Mouse (Mus musculus): ENCODE results near the gene Pex5. TPM values are rescaled to one million over a fixed set of nuclear protein-coding genes. Genes with fewer than 3 reads are reported as not detected.
"Not testable (repeated sequence)": the region's sequence is repeated elsewhere in the genome, so short reads cannot be mapped to it uniquely, and the experiment has no call there.

Pex5 gene
- total RNA-seq, 2 experiments from 2014 or later = 19.8 to 25.2 TPM

GRCm38 (mm10) chr6:124446459-124446858 is 31.6 kb upstream of the Pex5 start:
- no peak overlapping the region for H3K4me3 ChIP-seq
- TF ChIP-seq CTCF (IDR thresholded peaks at IDR 0.05) = no peak
- intact Hi-C loops (cut with DNase I) = no loop called here
- DNase-seq = no peak
- no peak overlapping the region for H3K27ac ChIP-seq

- H3K27ac ChIP-seq = no peak overlapping the region
- intact Hi-C loops (cut with DNase I) = no loop called here
- H3K4me3 ChIP-seq = no peak overlapping the region
- TF ChIP-seq CTCF (IDR thresholded peaks at IDR 0.05) = no peak
- no peak for DNase-seq
Measured at GRCm38 (mm10) chr6:124446024-124446423, 31.2 kb upstream of the Pex5 start.

GRCm38 (mm10) chr6:124443338-124443737 is 28.5 kb upstream of the Pex5 start:
- TF ChIP-seq CTCF (IDR thresholded peaks at IDR 0.05) = no peak
- intact Hi-C loops (cut with DNase I) = no loop called here
- Histone ChIP-seq H3K4me3 (no peak overlapping the region), H3K27ac (no peak overlapping the region)
- no peak for DNase-seq

- TF ChIP-seq CTCF (IDR thresholded peaks at IDR 0.05) = no peak
- Histone ChIP-seq H3K27ac (no peak overlapping the region), H3K4me3 (no peak overlapping the region)
- DNase-seq = no peak
- intact Hi-C loops (cut with DNase I) = no loop called here
Measured at GRCm38 (mm10) chr6:124436245-124436644, 21.4 kb upstream of the Pex5 start.

DNA sequence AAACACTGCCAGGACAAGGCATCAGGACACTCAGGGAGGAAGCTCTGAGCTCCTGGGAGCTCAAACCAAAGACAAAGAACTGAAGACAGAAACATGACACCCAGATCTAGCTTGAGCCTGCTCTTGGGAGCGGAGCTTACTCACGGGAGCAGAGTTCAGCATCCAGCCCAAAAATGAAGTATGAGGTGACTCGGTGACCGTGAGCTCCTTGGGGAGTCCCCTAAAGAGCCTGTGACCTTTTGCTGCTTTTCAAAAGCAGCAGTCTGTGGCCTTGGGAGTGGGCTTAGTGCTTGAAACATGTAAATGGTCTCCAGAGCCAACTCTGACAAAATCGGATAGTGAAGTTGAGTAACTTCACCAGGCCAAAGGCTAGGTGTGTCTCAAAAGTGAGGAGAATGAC is 20.3 kb upstream of the Pex5 start:
- Histone ChIP-seq H3K4me3 (no peak overlapping the region), H3K27ac (no peak overlapping the region)
- TF ChIP-seq CTCF (IDR thresholded peaks at IDR 0.05) = no peak
- intact Hi-C loops (cut with DNase I) = no loop called here
- no peak for DNase-seq

DNA sequence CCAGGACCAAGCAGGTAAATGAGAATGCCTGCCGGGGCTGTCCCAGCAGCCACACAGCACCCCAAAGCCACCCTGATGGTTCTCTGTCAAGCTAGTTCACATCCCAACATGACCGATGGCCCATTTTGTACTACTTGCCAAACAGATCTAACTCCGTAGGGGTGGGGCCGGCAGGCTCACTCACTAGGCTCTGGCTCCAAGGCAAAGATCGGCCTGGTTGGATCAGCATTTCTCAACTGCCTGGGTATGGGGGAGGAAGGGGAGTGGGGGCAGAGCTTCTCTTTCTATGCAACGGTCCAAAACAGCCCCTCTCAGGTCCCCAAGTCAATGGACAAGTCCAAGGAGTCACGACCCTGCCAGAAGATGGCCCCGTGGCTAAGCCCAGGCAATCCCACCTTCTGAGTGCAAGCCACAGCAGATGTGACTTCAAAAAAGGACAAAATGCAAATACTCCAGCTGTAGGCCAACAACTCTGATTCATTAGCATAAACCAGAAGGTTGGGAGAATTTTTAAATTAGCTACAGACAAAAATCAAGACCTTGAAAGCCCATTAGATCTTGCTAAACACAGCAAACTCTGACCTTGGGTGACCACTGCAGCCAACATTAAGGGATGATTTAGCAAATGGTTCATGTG is 18.9 kb upstream of the Pex5 start:
- H3K27ac ChIP-seq = no peak overlapping the region
- no peak overlapping the region for H3K4me3 ChIP-seq
- TF ChIP-seq CTCF (IDR thresholded peaks at IDR 0.05) = no peak
- DNase-seq = no peak
- intact Hi-C loops (cut with DNase I) = no loop called here

DNA sequence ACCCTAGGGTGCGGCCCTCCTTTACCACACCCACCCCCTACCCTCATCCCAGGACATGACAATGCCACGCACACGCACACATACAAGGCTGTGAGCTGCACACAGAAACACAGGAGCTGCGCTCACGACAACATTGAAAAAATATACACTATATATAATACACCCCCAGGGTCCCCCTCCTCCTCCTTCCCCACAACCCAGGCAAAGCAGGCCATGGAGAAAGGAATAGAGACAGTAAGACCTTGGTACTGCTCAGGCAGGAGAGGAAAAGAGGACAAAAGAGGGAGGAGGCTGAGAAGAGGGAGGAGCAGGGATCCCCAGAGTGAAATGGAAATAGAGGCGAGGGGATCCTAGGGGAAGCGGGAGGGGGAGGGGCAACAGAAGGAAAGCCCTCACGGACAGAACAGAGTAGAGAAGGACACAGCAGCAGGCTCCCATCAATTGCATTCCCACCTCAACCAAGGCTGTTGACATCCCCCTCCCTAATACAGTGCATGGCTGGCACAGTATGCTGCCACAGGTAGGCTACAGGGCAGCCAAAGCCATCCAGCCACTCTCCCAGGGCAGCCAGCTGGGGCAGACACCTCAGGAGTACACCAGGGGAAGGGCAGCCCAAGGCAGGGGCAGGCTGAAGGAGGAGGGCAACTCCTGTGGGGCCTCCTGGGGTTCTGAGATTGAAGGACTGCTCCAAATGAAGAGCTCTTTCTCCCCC is 16.1 kb upstream of the Pex5 start:
- intact Hi-C loops (cut with DNase I) = no loop called here
- Histone ChIP-seq H3K27ac (no peak overlapping the region), H3K4me3 (no peak overlapping the region)
- no peak for DNase-seq
- no peak for TF ChIP-seq CTCF (IDR thresholded peaks at IDR 0.05)

- Histone ChIP-seq H3K27ac (no peak overlapping the region), H3K4me3 (no peak overlapping the region)
- no peak for TF ChIP-seq CTCF (IDR thresholded peaks at IDR 0.05)
- no peak for DNase-seq
- intact Hi-C loops (cut with DNase I) = no loop called here
Measured at GRCm38 (mm10) chr6:124430379-124430778, 15.5 kb upstream of the Pex5 start.

DNA sequence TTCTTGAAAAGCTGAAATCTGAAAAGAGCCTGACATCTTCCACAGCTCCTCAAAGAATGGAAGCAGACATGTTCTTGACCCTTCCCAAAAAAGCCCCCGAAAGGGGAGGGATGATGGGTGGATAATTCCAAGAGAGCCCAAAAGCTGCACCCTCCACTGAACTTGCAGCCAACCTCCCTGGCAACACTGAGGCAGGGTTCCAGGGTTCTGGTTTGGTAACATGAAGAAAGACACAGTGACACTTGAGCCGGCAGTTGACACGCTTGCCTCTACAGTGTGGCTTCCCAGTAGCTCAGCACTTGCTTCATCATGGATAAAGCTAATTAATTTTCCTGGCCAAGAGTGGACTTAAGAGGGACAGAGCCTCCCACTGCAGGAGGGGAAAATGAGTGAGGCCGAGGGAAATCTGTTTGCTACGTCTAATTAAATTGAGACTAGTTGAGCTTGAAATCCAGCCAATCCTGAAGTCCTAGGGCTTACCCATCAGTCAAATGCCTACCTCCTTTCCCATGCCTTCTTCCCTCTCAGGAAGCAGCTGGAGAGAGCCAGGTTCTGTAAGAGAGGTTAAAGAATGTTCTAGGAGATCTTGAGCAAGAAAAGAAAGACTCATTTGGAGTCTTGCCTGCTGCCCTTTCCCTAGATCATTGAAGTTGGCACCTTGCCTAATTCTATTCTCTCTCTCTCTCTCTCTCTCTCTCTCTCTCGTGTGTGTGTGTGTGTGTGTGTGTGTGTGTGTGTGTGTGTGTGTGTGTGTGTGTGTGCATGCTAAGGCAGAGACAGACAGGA is 13.1 kb upstream of the Pex5 start:
- peak; percentile 61 for DNase-seq
- Histone ChIP-seq H3K27ac (peak overlapping the region; percentile 68), H3K4me3 (no peak overlapping the region)
- TF ChIP-seq CTCF (IDR thresholded peaks at IDR 0.05) = no peak
- intact Hi-C loops (cut with DNase I) = no loop called here

- Histone ChIP-seq H3K4me3 (no peak overlapping the region; the same call in 1 of the 2 replicates), H3K27ac (peak overlapping the region; percentile 68)
- TF ChIP-seq CTCF (IDR thresholded peaks at IDR 0.05) = no peak
- no peak for DNase-seq
- intact Hi-C loops (cut with DNase I) = no loop called here
Measured at GRCm38 (mm10) chr6:124427289-124427688, 12.4 kb upstream of the Pex5 start.

DNA sequence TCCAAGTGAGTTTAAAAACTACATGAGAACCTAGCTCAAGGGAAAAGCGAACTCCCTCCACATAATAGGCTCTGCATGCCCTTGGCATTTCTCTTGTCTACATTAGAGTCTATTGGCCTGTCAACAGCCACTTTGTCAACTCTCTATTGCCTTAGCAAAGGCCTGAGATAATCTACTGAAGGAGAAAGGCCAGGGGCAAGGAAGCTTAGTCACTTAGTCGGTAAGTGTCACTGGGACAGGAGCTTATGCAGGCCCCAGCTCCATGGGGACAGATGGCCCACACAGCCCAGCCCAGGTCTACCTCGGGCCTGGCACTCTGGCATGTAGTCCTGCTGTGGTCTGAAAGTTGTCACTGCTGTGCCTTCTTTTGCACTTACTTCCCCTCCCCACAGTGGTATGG is 11.7 kb upstream of the Pex5 start:
- TF ChIP-seq CTCF (IDR thresholded peaks at IDR 0.05) = no peak

GRCm38 (mm10) chr6:124425523-124425922 is 10.7 kb upstream of the Pex5 start:
- no peak overlapping the region for H3K27ac ChIP-seq
- no peak overlapping the region for H3K4me3 ChIP-seq
- intact Hi-C loops (cut with DNase I) = no loop called here
- no peak for TF ChIP-seq CTCF (IDR thresholded peaks at IDR 0.05)
- no peak for DNase-seq

More for the DNA sequence above, 11.7 kb upstream of the Pex5 start:
- no peak for DNase-seq
- intact Hi-C loops (cut with DNase I) = no loop called here
- H3K4me3 ChIP-seq = no peak overlapping the region
- H3K27ac ChIP-seq = no peak overlapping the region

DNA sequence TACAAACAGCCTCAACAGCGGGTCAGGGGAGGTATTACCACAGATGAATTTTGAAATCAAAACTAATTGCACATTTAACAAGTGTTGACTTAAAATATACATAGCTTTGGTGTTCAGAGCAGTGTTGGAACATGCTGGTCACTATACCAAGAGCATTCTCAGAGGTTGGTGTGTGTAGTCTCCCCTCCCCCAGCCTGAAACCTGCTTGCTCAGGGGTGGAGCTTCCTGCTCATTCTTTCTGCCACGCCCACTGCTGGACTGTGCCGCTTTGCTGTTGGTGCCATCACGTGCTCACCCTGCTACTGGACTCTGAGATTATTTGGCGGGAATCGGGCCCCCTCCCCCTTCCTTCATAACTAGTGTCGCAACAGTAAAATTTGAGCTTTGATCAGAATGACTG is 10.2 kb upstream of the Pex5 start:
- DNase-seq; H3K27ac ChIP-seq; H3K4me3 ChIP-seq; intact Hi-C loops (cut with DNase I): not testable (repeated sequence)
